Mouse (Mus musculus): ENCODE results near the gene Mrpl48.

The Mrpl48 gene

DNA sequence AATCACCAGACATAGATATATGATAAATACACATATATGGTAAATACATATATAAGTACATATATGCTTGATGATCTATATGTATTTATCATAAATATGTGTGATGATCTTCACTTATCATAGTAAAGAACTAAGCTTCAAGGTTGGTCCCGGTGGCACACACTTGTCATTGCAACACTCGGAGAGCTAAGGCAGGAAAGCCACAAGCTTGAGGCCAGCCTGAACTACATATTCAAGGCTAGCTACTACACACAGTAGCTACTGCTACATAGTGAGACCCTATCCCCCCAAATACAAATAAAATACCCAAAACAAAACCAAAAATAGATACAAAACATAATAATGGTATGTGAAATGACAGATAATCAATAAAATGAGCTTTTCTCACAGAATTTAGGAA is 72.3 kb downstream of the Mrpl48 start:
- DNase-seq (ENCODE audit: low read depth, low spot score), result no peak

DNA sequence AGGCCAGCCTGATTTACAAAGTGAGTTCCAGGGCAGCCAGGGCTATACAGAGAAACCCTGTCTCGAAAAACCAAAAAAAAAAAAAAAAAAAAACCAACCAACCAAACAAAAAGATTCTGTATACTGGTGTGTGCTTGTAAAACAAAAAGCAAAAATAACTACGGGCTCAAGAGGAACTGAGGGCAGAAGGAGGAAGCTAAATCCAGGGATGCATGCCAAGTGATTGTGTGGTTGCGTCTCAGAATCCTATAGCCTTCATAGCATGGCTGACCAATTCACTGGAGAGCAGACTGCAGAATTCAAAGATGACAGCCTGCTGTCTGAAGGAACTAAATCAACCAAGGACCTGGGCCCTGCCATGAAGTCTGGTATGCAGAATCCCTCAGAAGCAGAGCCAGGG is 73.9 kb downstream of the Mrpl48 start:
- DNase-seq (ENCODE audit: low read depth, low spot score), result no peak

DNA sequence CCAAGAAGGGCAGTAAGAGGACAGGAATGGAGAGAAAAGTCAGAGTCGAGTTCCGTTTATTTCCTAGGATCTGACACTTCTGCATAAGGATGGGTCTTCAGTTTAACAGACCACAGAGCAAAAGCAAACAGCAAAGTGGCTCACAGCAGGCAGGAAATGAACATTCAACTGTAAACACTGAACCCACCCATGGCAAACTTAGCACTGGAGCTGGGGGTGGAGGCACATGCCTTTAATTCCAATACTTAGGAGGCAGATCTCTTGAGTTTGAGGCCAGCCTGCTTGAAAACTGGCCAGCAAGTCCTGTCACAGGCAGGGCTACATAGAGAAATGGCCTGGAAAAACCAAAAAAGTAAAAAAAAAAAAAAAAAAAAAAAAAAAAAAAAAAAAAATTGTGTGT is 74.6 kb downstream of the Mrpl48 start:
- no peak for DNase-seq (ENCODE audit: low read depth, low spot score)

DNA sequence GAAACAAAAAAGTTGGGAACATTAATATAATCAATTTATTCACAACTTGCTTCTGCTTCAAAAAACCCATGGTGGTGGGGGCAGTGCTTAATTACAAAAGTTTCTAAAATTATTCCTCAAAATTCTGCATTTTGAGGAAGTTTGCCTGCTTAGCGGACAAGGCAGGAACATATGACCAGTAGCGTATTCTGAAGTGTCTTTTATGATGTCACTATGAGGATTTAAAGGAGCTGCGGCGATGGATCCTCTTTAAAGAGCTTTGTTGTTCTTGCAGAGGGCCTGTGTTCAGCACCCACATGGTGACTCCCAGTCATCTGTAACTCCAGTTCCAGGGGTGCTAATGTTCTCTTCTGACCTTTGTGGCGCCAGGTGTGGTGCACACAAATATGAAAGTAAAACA is 77.3 kb downstream of the Mrpl48 start:
- no peak for DNase-seq (ENCODE audit: low read depth, low spot score)

DNA sequence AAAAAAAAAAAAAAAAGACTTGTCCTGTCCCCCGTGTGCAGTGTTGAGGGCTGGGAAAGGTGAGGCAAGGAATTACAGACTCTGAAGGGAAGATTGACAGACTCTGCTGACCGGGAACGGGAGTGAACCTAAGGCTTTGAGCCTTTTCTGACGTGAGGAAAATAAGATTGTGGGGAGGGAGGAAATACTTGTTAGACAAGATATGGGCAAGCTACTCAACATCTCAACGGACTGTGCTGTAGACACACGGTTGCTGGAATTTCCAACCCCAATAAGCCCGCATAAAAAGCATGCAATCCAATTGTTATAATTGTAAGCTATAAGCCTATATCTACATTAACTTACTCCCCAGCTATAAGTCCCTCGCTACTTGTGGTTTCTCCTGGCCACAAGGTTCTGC is 83.4 kb downstream of the Mrpl48 start:
- no peak for DNase-seq (ENCODE audit: low read depth, low spot score)

DNA sequence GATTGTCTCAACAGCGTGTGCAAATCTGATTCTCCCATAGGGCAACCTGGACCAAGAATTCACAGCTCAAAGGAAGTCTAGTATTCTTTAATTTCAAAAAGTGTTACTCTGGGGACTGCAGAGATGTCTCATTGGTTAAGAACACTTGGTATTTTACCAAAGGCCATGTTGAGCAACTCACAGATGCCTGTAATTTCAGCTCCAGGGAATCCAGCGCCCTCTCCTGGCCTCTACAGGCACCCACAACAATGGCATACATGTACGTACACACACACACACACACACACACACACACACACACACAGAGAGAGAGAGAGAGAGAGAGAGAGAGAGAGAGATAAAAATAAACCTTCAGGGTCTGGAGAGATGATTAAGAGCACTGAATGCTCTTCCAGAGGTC is 85.9 kb downstream of the Mrpl48 start:
- DNase-seq (ENCODE audit: low read depth, low spot score), result no peak

DNA sequence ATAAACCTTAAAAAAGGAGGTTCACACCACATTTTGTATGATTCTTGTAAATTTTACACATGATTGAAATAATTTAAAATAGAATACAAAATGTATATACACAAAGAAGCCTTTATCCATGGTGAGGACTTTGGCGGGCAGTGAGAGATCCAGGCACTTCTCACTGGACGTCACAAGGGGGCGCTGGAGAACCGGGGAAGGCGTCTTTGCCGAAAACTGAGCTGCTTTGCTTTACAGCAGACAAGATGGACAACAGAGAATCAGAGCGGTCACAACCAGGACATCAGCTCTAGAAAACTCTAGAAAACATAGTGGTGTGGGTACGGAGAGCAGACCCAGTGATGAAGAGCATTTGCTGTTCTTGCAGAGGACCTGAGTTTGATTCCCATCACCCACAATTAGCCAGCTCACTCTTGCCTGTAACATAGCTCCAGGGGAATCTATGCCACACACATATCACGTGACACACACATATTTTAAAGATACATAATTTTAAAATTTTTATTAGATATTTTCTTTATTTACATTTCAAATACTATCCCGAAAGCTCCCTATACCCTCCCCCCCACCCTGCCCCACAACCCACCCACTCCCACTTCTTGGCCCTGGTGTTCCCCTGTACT is 87.3 kb downstream of the Mrpl48 start:
- peak; percentile 59 for DNase-seq (ENCODE audit: low read depth, low spot score)

DNA sequence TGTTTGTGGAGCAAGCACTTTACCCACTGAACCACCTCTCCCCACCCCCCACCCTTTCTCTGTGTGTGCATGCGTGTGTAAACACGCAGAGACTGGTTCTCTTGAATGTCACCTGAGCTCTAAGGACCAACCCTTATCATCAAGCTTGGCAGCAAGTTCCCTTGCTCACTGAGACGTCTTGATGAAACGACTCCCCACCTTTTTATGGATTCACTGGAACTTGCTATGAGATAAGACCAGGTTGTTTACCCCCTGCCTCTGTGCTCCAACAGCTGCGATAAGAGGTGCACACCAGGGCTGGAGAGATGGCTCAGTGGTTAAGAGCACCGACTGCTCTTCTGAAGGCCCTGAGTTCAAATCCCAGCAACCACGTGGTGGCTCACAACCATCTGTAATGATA is 87.9 kb downstream of the Mrpl48 start:
- DNase-seq (ENCODE audit: low read depth, low spot score), result no peak

DNA sequence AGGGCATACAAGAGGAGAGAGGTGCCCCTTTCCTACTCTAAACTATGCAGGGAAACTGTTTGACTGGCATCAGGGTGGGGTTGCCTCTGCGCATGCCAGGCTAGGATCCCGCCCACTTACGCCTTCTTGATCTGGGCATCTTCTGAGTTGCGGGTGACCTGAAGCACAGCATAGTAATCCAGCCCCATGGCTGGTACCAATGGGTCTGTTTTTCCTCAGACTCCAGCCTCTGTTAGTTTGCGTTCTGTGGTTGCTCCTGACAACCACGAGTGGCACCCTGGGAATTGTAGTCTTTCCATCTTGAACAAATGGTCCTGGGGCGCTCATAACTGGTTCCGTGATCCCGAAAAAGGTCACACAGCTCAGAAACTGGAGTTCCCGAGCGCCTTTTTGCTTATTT is 93.5 kb downstream of the Mrpl48 start, which contains the start of gene Dnajb13:
TSS of gene Dnajb13 (minus strand) at position 388 of the 400 bp plus-strand sequence.
- DNase-seq (ENCODE audit: low read depth, low spot score), result no peak

DNA sequence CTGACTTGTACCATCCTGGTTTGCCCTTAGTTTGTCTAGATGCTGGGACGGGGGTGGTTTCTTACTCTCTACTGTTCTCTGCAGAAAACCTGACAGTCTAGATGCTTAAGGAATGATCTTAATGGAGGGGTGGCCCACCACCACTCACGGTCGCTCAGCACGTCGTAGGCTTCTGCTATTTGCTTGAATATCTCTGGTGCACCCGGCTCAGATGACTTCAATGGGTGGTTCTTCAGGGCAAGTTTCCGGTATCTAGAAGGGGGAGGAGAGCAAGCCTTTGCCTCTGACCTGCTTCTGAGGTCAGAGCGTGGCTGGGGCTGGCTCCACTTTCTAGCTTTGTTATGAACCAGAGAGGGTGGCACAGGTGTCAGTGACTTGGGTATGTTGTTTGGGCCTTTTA is 96.5 kb downstream of the Mrpl48 start:
- DNase-seq (ENCODE audit: low read depth, low spot score), result no peak

DNA sequence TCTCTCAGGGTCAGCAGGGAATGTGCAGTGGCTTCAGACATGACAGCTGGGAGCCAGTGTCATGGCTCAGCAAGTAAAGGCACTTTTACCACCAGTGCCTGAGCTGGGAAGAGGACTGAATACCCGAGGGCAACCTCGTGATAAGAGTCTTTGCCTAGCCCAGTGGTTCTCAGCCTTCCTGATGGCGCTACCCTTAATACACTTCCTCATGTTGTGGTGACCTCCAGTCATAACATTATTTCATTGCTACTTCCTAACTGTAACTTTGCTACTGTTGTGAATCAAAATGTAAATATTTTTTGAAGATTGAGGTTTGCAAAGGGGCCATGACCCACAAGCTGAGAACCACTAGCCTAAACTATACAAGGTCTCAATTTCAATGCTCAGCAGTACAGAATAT is 99.4 kb downstream of the Mrpl48 start:
- DNase-seq (ENCODE audit: low read depth, low spot score), result no peak

DNA sequence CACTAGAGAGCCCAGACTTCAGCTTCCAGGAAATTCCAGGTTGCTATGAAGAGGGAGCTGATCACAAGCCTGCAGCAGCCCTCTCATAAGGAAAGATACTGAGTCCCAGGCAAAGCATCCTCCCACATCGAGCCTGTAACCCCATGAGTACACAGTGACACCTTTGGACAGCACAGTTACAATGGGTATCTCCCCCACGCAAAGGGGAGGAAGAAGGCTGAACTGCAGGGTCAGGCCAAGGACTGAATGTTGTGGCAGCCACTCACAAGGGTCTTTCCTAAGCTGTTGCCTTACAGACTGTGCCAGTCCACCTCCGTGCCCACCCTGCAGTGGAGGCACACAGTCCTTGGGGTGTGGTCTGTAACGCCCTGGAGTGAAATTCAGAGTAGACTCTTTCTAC is 101.6 kb downstream of the Mrpl48 start:
- DNase-seq (ENCODE audit: low read depth, low spot score), result no peak

DNA sequence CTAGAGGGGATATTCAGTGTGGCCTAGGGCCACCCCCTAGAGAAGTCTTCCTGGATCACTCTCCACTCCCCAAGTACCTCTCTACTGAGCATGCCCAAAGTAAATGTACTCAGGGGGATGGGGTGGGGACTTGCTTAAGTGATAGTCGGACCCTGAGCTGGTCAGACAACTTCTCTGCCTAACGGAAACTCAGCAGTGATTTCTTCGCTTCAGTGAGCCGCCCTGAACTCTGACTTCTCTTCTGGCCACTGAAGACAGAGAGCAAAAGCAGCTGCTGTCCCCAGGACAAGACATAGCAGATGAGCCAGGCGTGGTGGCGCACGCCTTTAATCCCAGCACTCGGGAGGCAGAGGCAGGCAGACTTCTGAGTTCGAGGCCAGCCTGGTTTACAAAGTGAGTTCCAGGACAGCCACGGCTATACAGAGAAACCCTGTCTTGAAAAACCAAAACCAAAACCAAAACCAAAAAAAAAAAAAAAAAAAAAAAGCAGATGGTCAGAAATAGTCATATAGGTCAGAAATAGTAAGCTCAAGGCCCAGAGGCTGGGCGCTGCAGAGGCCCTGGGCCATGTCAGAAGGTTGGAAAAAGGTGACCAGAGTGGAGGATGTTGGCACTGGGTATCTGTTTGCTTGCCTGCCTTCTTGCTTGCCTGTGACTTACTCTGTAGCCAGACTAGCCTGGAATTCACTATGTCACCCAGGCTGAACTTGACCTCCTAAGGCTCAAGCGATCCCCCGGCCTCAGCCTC is 103.2 kb downstream of the Mrpl48 start:
- no peak for DNase-seq (ENCODE audit: low read depth, low spot score)

DNA sequence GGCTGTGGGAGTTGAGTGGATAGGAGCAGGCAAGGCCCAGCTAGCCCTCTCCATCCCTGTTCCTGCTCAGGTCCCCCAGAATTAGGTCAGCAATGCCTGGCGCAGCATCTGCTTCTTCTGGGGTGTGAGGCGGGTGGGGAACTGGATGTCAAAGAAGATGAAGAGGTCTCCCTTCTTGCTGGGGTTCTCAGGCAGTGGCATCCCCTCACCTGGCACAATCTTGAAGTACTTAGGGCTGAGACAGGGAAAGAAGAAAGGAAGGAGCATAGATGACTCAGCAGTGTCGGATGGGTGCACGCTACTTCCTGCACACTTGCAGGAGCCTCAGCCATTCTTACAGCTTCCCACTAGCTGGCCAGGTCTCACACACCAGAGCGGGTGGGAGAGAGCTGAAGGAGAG is 105.0 kb downstream of the Mrpl48 start:
- no peak for DNase-seq (ENCODE audit: low read depth, low spot score)

DNA sequence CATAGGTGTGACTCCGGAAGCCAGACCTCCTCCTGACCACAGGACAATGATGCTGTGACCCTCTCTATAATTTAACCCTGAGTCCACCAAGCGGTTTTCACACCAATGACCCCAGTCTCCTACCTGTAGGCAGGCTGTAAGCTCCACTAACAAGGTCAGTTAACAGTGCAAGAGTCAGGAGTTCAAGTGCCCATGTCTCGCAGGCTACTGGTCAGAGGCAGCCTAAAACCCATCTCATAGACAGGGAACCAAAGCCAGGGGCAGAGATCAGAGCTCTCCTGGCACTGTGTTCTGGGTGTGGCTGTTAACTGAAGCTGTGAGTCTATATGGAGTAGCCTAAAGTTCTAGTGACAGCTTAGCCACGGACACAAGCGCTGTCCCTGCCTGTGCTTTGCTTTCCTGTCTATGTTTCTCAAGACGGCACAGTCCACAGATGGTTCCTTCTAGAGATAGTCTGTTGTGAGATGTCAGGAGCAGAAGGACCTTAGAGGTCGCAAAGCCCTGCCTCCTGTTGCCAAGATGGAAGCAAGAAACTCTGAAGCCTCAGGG is 105.7 kb downstream of the Mrpl48 start:
- DNase-seq (ENCODE audit: low read depth, low spot score), result no peak

DNA sequence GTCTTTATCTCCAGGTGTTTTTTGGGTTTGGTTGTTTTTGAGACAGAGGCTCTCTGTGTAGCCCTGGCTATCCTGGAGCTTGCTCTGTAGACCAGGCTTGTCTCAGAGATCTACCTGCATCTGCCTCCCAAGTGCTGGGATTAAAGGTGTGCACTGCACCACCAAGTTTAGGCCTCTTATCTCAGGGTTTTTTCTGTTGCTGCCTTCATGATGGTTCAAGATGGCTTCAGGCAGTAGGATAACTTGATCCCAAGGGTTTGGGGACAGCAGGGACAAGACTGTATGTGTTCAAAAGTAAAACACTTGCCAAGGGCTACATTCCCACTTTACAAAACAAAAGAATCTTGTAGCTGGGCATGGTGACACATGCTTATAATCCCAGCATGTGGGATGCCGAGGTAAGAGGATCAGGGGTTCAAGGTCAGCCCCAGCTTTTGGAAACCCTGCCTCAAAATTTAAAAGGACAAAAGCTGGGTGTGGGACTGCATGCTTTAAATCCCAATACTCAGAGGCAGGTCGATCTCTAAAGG is 106.2 kb downstream of the Mrpl48 start:
- no peak for DNase-seq (ENCODE audit: low read depth, low spot score)

DNA sequence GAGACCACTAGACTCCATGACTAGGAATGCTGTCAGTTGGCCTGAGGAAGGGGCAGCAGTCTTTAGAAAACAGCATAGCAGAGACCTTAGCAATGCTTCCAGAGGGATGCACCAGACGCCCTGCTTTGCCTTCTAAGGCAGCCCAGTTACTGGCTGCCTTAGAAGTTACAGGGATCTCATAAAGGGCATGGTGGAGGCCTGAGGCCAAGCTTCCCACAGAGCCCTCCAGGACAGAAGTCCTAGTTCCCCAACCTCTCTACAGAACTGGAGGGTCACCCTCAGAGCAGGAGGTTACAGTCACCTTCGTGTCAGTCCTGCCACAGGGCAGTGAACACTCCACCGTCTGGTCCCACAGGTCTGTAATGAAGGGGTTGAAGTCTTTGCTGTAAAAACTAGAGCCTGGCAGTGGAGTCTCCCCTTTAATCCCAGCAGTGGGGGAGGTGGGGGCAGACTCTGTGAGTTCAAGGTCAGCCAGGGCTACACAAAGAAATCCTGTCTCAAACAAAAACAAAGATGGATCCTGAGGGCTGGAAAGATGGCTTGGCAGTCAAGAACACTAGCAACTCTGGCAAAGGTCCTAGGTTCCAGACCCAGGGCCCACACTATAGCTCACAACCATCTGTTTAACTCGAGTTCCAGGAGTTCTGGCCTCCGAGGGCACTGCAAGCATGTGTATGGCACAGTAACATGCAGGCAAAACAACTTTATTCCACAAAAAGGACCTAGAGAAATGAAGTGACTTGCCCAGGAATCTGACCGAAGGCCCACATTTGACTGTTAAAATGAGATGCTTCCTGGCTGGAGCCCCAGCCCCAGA is 106.9 kb downstream of the Mrpl48 start:
- DNase-seq (ENCODE audit: low read depth, low spot score), result no peak

DNA sequence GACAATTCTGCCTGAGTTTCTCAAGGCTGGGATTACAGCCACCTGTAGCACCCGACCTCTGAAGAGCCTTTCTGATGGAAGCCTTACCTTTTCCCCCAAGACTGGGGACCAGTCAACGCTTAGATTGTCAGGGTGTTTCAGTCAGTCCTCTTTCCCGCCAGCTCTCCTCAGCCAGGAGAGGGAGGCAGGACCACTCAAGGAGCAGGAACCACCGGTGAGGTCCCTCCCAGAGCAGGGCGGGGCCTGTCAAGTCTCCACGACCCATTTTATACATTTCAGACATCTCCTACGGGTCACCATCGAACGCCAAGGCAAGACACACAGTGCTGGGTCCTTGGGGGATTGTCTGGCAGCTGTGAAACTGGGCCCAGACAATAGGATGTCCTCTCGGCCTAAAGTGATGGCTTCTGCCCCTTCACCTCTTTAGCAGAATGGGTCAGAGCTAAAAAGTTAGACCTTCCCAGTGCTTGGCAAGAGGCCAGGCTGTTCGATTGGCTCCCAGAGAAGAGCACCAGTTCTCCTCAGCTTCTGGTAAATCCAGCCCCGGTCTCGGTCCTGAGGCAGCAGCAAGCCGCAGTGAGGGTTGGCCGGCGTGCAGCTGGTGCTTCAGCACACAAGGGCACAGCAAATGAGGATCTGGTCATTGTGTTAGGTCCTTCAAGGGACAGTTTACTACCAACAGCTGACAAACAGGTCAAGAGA is 107.7 kb downstream of the Mrpl48 start:
- no peak for DNase-seq (ENCODE audit: low read depth, low spot score)

DNA sequence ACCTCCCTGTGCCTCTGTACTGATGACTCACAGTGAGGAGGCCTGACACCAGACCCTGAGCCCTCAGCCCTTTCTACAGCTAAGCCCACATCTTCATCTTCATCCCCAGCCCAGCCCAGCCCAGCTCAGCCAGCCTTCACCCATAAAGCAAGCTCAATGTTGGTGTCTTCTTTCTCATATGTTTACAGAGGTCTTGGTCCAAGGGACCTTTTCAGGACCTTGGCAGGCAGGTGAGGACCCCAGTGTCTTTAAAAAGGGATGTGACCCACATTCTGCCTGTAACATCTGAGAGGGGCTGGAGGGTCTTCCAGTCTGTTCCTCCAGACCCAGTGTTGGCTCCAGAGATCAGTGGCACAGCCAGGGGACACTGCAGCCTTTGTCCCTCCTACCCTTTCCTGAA is 108.6 kb downstream of the Mrpl48 start:
- DNase-seq (ENCODE audit: low read depth, low spot score), result no peak

DNA sequence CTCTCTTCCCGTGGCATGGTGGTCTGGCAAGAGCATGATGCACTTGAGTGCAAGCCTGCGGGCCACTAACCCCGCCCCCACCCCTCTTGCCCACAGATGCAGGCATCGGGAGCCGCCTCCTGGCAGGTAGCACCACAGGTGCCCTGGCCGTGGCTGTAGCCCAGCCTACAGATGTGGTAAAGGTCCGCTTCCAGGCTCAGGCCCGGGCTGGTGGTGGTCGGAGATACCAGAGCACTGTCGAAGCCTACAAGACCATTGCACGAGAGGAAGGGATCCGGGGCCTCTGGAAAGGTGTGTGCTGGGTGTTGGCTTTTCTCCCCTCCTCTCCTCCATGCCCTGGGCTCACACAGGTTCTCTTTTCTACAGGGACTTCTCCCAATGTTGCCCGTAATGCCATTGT is 110.1 kb downstream of the Mrpl48 start:
- no peak for DNase-seq (ENCODE audit: low read depth, low spot score)

DNA sequence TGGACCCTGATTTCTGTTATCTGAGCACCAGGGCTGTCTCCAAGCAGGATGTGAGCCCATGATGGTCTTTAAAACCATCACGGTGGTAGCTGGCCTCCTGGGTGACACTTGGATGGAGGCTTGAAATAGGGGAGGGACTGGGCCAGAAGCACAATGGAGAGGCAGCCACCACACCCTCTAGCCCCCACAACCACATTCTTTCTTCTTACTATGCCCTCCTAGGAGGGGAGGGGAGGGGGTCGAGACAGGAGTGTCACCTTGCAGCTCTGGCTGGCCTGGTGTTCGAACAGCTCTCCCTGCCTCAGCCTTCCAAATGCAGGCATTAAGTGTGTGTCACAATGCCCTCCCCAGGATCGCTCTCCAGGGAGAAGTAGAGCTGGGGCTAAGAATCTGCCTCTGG is 110.7 kb downstream of the Mrpl48 start:
- no peak for DNase-seq (ENCODE audit: low read depth, low spot score)

DNA sequence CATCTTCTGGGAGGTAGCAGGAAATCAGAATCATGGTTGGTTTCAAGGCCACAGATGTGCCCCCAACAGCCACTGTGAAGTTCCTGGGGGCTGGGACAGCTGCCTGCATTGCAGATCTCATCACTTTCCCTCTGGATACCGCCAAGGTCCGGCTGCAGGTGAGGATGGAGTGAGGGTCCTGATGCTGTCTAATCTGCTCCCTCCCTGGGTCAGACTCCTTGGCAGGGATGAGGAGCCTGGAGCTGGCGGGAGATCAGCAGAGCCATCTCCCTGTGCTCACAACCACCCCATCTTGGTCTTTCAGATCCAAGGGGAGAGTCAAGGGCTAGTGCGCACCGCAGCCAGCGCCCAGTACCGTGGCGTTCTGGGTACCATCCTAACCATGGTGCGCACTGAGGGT is 111.3 kb downstream of the Mrpl48 start:
- DNase-seq (ENCODE audit: low read depth, low spot score), result no peak

All from retina, adult 2 months (tissue).